Mouse (Mus musculus) testis, adult 2 months (tissue): ENCODE measurements around the gene Suco.

Experiments
- CTCF ChIP-seq: fragments of 200-500 bp; IDR thresholded peaks from 2 replicates; pipeline ENCODE4 v1.5.1; 2012; ENCODE audit warnings: low read depth, mild to moderate bottlenecking, inconsistent platforms, low read length, moderate library complexity; ENCODE audit not compliant: control insufficient read depth, insufficient read depth, insufficient replicate concordance
- POLR2A ChIP-seq: fragments of 200-500 bp; IDR thresholded peaks from 2 replicates; pipeline ENCODE4 v1.6.1; 2012; ENCODE audit warnings: low read depth, mild to moderate bottlenecking, inconsistent platforms, low read length, moderate library complexity; ENCODE audit not compliant: control insufficient read depth

DNA sequence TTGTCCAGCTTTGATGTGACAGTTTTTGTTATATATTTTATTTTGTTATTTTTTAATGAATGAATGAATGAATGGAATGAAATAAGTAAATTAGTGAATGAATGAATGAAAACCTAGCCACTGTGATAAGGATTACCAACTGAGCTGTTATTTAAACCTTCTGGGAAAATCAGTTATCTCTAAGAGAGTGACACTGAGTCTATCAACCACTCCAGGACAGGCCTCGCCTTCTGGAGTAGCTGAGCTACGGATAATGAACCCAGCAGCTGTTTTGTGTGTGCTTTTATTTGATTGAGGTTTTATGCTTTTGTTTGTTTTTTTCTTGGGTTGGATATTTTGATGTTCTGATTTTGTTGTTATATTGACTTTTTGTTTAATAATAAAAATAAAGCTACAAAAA is 105.2 kb downstream of the Suco start:
- TF ChIP-seq CTCF (no peak), POLR2A (no peak)
